Mouse (Mus musculus) heart, embryonic 13.5 days (tissue): Measurements from ENCODE around the gene Radil. TPM values are rescaled to one million over a fixed set of nuclear protein-coding genes. Genes with fewer than 3 reads are reported as not detected.

Experiments
- ATAC-seq: fragments of 200-750 bp; cut with Nextera tagmentation; 2 replicates; pipeline ENCODE4 v1.8.0; 2017; ENCODE audit warnings: moderate TSS enrichment; ENCODE audit not compliant: insufficient number of reproducible peaks, low FRiP score, low TSS enrichment; ENCODE audit errors: extremely low read depth
- H3K27ac ChIP-seq: fragments of 300-500 bp; sonication (generic); replicated peaks from 2 replicates; pipeline ENCODE4 v1.5.1; 2015; ENCODE audit warnings: moderate library complexity, mild to moderate bottlenecking, inconsistent platforms
- H3K27me3 ChIP-seq: fragments of 300-500 bp; sonication (generic); replicated peaks from 2 replicates; pipeline ENCODE4 v1.6.1; 2015; ENCODE audit warnings: mild to moderate bottlenecking, inconsistent platforms
- H3K36me3 ChIP-seq: fragments of 300-500 bp; sonication (generic); 2 replicates; pipeline ENCODE4 v1.6.1; 2015; ENCODE audit warnings: mild to moderate bottlenecking, inconsistent platforms
- H3K4me1 ChIP-seq: fragments of 300-500 bp; sonication (generic); 2 replicates; pipeline ENCODE4 v1.6.1; 2015; ENCODE audit warnings: inconsistent platforms
- H3K4me2 ChIP-seq: fragments of 300-500 bp; sonication (generic); 2 replicates; pipeline ENCODE4 v1.6.1; 2015; ENCODE audit warnings: inconsistent platforms, mild to moderate bottlenecking, moderate library complexity
- H3K4me3 ChIP-seq: fragments of 300-500 bp; sonication (generic); 2 replicates; pipeline ENCODE4 v1.5.1; 2015; ENCODE audit warnings: moderate library complexity, mild to moderate bottlenecking, inconsistent platforms
- H3K9ac ChIP-seq: fragments of 300-500 bp; sonication (generic); 2 replicates; pipeline ENCODE4 v1.6.1; 2015; ENCODE audit warnings: inconsistent platforms, mild to moderate bottlenecking, moderate library complexity
- H3K9me3 ChIP-seq: fragments of 300-500 bp; sonication (generic); 2 replicates; pipeline ENCODE4 v1.6.1; 2016; ENCODE audit warnings: inconsistent platforms
- WGBS: fragments of 180-500 bp; shearing (Covaris S2); methylation state at CpG from one replicate; pipeline ENCODE4 v1.1.7; 2015; ENCODE audit warnings: mixed read lengths; 5-methylcytosine and 5-hydroxymethylcytosine counted together
- polyA plus RNA-seq: library from polyadenylated mRNA; unstranded; fragments of >200 nt; fragmentation: Nextera tagmentation; extraction: Ambion mirVana; gene quantifications from 2 replicates; pipeline ENCODE4 v1.2.1, GENCODE M21; 2015

Radil gene
- polyA plus RNA-seq, 1 experiment from 2014 or later: 9.6 TPM

DNA sequence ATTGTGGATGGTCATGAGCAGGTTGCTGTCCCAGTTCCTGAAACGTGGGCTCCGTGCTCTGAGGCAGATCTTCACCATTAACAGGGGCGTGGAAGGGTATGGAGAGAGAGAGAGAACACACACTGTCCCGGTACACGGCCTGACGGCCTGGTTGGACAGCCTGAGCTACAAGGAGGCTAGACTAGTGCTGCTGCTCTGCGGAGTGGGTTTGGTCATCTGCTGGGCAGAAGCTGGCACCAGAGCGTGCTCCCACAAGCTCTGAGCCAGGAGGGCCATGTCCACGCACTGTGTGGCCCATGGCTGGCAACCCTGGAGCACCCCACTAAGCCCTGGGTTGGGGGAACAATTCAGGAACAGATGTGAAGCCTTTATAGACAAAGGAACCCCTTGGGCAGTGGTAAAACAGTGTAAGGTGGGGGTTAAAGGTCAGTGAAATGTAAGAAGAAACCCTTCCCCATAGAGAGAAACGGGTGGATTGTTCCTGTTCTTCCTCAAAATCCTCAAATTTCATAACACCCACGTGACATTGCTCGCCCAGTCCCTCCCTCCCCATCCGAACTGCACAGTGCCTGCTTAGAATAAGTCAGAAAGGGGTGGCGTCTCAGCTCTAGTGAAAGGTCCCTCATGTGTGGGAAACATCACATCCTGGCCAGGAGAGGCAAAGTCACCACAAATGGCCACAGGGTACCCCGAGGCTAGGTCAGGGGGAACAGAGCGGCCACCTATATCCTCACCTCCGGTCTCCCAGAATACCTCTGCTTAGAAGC, 91.9 kb downstream of the Radil start:
- no peak overlapping the region for H3K4me2 ChIP-seq
- ATAC-seq: no peak
- no peaks in the 10 kb centered on the region for H3K27me3 ChIP-seq
- H3K27ac ChIP-seq: no peak overlapping the region
- no peak overlapping the region for H3K4me3 ChIP-seq
- WGBS: 90% methylated on average over 17 of the region's 17 CpGs
- H3K9ac ChIP-seq: no peak overlapping the region
- peaks cover 12% of the 10 kb centered on the region; the same call in 1 of the 2 replicates for H3K4me1 ChIP-seq
- peaks cover 72% of the 10 kb centered on the region for H3K36me3 ChIP-seq
- H3K9me3 ChIP-seq: no peaks in the 10 kb centered on the region

DNA sequence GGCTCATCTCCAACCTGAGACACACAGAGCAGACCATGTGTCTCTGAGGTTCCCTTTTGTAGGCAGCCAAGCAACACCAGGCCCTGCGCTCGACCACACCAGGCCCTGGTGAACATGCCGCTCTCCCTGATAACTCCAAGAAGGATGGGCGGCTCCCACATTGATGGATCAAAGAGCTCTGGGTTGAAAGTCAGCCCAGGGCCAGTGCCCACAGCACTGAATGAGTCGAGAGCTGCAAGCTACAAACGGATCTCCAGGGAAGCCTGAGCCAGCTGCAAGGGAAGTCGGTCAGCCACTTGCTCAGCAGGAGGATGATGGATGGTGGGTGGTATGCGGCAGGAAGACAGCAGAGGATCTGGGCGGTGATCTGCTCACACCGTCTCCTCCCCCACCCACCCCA, 93.6 kb downstream of the Radil start:
- no peak overlapping the region for H3K4me3 ChIP-seq
- peaks cover 84% of the 10 kb centered on the region for H3K36me3 ChIP-seq
- no peaks in the 10 kb centered on the region for H3K9me3 ChIP-seq
- no peak overlapping the region for H3K4me2 ChIP-seq
- H3K27ac ChIP-seq: peak overlapping the region; percentile 3; the same call in 1 of the 2 replicates
- ATAC-seq: no peak
- H3K9ac ChIP-seq: no peak overlapping the region
- no peaks in the 10 kb centered on the region for H3K27me3 ChIP-seq
- WGBS: 49% methylated on average over 10 of the region's 10 CpGs
- peaks cover 6% of the 10 kb centered on the region; the same call in 1 of the 2 replicates for H3K4me1 ChIP-seq

DNA sequence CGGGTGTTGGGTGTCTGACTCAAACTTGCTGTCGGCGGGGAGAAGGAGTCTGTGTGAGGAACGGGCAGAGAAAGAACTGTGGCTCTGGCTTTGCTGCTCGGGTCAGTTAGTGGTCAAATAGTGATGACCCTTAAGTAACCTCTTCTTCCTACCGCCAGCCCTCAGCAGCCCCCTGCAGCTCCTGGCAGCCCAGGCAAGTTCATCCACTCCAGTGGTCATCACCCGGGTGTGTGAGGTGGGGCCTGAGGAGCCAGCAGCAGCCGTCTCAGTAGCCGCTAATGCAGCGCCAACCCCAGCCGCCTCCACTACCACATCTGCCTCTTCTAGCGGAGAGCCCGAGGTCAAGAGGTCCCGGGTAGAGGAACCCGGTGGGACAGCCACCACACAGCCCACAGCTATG, 94.6 kb downstream of the Radil start:
- H3K4me3 ChIP-seq: no peak overlapping the region
- WGBS: 65% methylated on average over 15 of the region's 15 CpGs
- peaks cover 86% of the 10 kb centered on the region for H3K36me3 ChIP-seq
- no peaks in the 10 kb centered on the region for H3K9me3 ChIP-seq
- H3K4me1 ChIP-seq: peaks cover 6% of the 10 kb centered on the region; the same call in 1 of the 2 replicates
- H3K9ac ChIP-seq: no peak overlapping the region
- no peak for ATAC-seq
- no peaks in the 10 kb centered on the region for H3K27me3 ChIP-seq
- H3K4me2 ChIP-seq: no peak overlapping the region
- 0 out of 2 replicates have a peak overlapping the region, but pooled peaks have one; percentile 28 for H3K27ac ChIP-seq

DNA sequence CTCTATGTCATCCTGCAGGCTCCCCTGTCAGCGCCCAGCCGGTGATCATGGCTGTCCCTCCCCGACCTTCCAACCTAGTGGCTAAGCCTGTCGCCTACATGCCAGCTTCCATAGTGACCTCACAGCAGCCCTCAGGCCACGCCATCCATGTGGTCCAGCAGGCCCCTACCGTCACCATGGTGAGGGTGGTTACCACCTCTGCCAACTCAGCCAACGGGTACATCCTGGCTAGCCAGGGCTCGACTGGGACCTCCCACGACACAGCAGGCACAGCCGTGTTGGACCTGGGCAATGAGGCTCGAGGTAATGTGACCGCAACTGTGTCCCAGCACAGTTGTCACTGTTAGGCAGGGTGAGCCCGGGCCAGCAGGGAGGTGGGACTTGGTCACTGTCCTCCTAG, 97.2 kb downstream of the Radil start:
- WGBS: 91% methylated on average over 13 of the region's 13 CpGs
- H3K27ac ChIP-seq: no peak overlapping the region
- H3K4me1 ChIP-seq: peaks cover 6% of the 10 kb centered on the region; the same call in 1 of the 2 replicates
- H3K4me3 ChIP-seq: no peak overlapping the region
- H3K4me2 ChIP-seq: no peak overlapping the region
- H3K9me3 ChIP-seq: no peaks in the 10 kb centered on the region
- no peaks in the 10 kb centered on the region for H3K27me3 ChIP-seq
- H3K36me3 ChIP-seq: peaks cover 93% of the 10 kb centered on the region
- ATAC-seq: no peak
- H3K9ac ChIP-seq: no peak overlapping the region

DNA sequence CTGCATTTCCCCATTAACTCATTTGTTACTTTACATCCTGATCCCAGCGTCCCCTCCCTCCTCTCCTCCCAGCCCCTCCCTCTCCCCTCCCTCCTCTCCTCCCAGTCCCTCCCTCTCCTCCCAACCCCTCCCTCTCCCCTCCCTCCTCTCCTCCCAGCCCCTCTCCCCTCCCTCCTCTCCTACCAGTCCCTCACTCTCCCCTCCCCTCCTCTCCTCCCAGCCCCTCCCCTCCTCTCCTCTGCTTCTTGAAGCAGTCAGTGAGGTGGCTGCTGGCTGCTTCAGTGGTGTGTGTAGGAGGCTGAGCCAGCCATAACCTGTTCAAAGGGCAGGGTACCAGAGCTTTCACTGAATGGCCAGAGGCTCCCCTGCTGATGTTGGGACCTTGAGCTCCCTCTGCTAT, 99.1 kb downstream of the Radil start:
- H3K27me3 ChIP-seq: no peaks in the 10 kb centered on the region
- no peak overlapping the region for H3K4me2 ChIP-seq
- H3K27ac ChIP-seq: no peak overlapping the region
- H3K4me1 ChIP-seq: peaks cover 13% of the 10 kb centered on the region
- ATAC-seq: no peak
- no peak overlapping the region for H3K4me3 ChIP-seq
- 33% methylated on average over 1 of the region's 1 CpGs for WGBS
- H3K9me3 ChIP-seq: no peaks in the 10 kb centered on the region
- H3K9ac ChIP-seq: no peak overlapping the region
- peaks cover 75% of the 10 kb centered on the region for H3K36me3 ChIP-seq

DNA sequence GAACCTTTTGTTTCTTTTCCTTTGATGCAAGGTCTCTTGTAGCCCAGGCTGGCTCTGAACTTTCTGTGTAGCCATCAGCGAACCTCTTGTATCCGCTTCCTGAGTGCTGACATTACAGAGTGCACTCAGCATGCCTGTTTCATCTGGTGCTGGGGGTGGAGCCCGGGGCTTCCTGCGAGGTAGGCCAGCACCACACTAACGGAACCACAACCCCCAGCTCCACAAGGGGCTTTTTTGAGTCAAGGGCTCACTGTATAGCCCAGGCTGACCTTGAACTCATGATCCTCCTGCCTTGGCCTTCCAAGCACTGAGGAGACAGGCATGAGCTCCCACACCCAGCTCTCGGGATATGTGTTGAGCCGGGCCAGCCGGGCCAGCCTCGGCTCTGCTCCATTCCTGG, 100.1 kb downstream of the Radil start:
- peaks cover 67% of the 10 kb centered on the region for H3K36me3 ChIP-seq
- no peak overlapping the region for H3K4me3 ChIP-seq
- H3K4me1 ChIP-seq: peaks cover 19% of the 10 kb centered on the region
- H3K9ac ChIP-seq: no peak overlapping the region
- H3K4me2 ChIP-seq: no peak overlapping the region
- H3K9me3 ChIP-seq: no peaks in the 10 kb centered on the region
- H3K27me3 ChIP-seq: no peaks in the 10 kb centered on the region
- no peak overlapping the region for H3K27ac ChIP-seq
- no peak for ATAC-seq
- 95% methylated on average over 9 of the region's 9 CpGs for WGBS

DNA sequence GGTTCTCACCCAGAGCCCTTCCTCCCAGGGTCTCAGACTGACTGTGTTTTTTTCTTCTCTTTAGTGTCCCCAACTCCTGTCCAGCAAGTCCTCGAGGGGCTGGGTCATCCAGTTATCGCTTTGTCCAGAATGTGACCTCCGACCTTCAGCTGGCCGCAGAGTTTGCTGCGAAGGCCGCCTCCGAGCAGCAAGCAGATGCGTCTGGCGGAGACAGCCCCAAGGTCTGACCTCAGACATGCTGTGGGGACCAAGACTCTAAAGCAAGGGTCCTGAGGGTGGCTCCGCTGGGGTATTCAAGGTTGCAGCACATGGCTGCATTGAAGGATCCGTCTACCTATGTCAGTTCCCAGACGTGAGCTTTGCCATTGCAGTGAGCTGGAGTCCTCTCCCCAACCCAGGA, 102.3 kb downstream of the Radil start:
- H3K27me3 ChIP-seq: no peaks in the 10 kb centered on the region
- no peak for ATAC-seq
- H3K9ac ChIP-seq: no peak overlapping the region
- no peaks in the 10 kb centered on the region for H3K9me3 ChIP-seq
- H3K27ac ChIP-seq: no peak overlapping the region
- H3K36me3 ChIP-seq: peaks cover 47% of the 10 kb centered on the region
- WGBS: 58% methylated on average over 12 of the region's 12 CpGs
- no peak overlapping the region for H3K4me2 ChIP-seq
- H3K4me3 ChIP-seq: no peak overlapping the region
- peaks cover 41% of the 10 kb centered on the region for H3K4me1 ChIP-seq

DNA sequence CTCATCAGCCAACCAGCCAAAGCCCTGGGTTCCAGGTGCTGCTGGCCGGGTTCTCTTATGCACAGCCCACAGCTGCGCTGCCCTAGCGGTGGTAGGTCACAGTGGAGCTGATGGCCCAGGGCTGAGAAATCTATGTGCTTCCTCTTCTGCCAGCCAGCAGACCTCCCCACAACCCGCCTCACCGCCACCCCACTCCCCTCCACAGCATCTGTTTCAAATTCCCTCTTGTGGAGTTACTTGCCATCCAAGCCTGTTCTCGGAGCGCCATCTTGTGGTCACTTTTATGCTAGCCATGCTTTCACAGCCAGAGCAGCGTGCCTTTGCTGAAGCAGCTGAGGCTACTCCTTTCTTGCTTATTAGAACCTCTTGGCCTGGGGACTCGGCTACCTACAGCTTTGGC, 102.8 kb downstream of the Radil start:
- Histone ChIP-seq H3K27ac (no peak overlapping the region), H3K36me3 (peaks cover 41% of the 10 kb centered on the region), H3K9ac (peak overlapping the region; percentile 63), H3K9me3 (no peaks in the 10 kb centered on the region), H3K4me2 (peak overlapping the region; percentile 39), H3K4me3 (no peak overlapping the region), H3K4me1 (peaks cover 46% of the 10 kb centered on the region), H3K27me3 (no peaks in the 10 kb centered on the region)
- 0 out of 2 replicates have a peak, but pooled peaks have one; percentile 39 for ATAC-seq
- 10% methylated on average over 9 of the region's 9 CpGs for WGBS

DNA sequence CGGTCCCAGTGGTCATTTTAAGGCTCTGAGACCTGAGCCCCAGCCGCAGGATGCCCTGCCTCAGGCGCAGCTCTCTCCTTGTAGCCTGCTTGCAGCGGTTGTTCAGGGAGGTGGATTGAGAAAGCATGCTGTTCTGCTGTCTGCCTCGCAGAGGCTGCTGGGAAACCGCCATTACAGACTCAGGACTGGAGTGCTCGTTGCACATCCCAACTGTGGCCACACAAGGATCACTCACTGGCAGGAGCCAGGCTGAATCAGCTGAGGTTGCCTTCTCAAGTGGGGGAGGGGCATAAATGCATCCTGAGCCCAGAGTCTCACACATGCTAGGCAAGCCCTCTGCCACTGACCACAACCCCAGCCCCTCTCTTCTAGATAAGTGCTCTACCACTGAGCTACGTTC, 105.2 kb downstream of the Radil start:
- Histone ChIP-seq H3K9ac (no peak overlapping the region), H3K9me3 (no peaks in the 10 kb centered on the region), H3K4me3 (no peak overlapping the region), H3K4me1 (peaks cover 65% of the 10 kb centered on the region), H3K27ac (peak overlapping the region; percentile 69), H3K4me2 (no peak overlapping the region), H3K27me3 (no peaks in the 10 kb centered on the region), H3K36me3 (peaks cover 21% of the 10 kb centered on the region)
- no peak for ATAC-seq
- WGBS: 39% methylated on average over 8 of the region's 8 CpGs

DNA sequence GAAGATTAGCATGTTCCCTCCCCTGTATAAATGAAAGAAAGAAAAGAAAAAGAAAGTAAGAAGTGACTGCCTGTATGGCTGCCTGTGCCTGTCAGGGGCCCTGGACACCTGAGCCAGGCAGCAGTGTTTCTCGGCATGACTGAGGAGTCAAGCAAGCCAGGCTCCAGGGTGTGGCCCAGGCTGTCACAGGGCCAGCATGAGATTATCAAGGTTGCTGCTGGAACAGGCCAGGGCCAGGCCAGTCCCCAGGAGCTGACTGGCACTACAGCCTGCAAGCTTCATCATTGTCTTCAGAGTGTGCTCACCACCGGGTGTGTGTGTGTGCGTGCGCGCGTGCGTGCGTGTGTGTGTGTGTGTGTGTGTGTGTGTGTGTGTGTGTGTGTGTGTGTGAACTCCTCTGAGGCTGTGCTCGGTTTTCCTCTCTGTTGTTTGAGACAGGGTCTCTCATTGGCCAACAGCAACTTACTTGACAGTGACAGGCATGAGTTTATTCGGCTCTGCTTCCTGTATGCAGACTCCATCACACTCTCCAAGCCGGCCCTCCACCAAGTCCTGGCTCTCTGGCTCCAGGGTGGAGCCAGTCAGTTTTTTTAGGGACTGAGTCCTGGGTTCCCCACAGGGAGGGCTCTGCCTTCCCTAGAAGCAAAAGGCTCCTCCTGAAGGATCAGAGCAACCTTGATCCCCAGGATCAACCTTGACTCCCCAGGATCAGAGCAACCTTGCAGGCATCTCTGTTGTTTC, 105.9 kb downstream of the Radil start:
- Histone ChIP-seq H3K9ac (peak overlapping the region; percentile 63), H3K36me3 (peaks cover 14% of the 10 kb centered on the region), H3K9me3 (no peaks in the 10 kb centered on the region), H3K4me2 (peak overlapping the region; percentile 30; the same call in 1 of the 2 replicates), H3K4me1 (peaks cover 68% of the 10 kb centered on the region), H3K4me3 (no peak overlapping the region), H3K27ac (peak overlapping the region; percentile 69), H3K27me3 (no peaks in the 10 kb centered on the region)
- ATAC-seq: no peak
- 41% methylated on average over 11 of the region's 11 CpGs for WGBS

DNA sequence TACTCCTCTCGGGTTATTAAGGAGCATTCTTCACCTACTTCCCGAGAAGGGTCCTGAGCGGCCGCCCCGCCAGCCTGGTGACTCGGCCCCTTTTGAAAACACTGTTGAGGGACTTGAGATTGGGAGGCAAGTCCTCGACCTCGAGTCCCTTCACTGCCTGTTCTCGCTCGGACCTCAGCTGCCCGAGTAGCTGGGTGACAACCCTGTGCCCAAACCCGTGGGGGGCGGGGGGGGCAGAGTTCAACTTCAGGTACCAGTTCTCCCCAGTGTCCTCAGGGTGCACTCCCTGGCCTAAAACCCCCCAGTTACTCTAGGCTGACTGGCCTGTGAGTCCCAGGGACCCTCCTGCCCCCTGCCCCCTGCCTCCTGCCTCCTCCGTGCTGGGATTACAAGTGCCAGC, 106.9 kb downstream of the Radil start:
- Histone ChIP-seq H3K4me3 (no peak overlapping the region), H3K36me3 (peaks cover 4% of the 10 kb centered on the region), H3K27ac (peak overlapping the region; percentile 69), H3K9me3 (no peaks in the 10 kb centered on the region), H3K4me1 (peaks cover 77% of the 10 kb centered on the region), H3K9ac (peak overlapping the region; percentile 63), H3K27me3 (no peaks in the 10 kb centered on the region), H3K4me2 (no peak overlapping the region)
- WGBS: 73% methylated on average over 14 of the region's 14 CpGs
- ATAC-seq: no peak
